Mouse (Mus musculus) brain, embryonic 14.5 days (tissue): Measurements from ENCODE around the gene Wrap53.

Experiments used
- CTCF ChIP-seq: fragments of 200-500 bp; IDR thresholded peaks from 2 replicates; pipeline ENCODE4 v1.5.1; 2012; ENCODE audit warnings: inconsistent platforms, mild to moderate bottlenecking, moderate library complexity, borderline replicate concordance; ENCODE audit not compliant: insufficient read depth, insufficient read length; ENCODE audit errors: extremely low read depth
- POLR2A ChIP-seq: fragments of 200-500 bp; IDR thresholded peaks from 2 replicates; pipeline ENCODE4 v1.6.1; 2012; ENCODE audit warnings: mild to moderate bottlenecking, inconsistent platforms, borderline replicate concordance; ENCODE audit not compliant: poor library complexity, insufficient read depth, insufficient read length, severe bottlenecking; ENCODE audit errors: extremely low read depth

GRCm38 (mm10) chr11:69527098-69528030 is 52.7 kb downstream of the Wrap53 start:
- TF ChIP-seq CTCF (no peak), POLR2A (peak; percentile 37; the same call in 1 of the 2 replicates)
